Comparison of ENCODE assay signal across 9 mouse cellular contexts in genomic region chr1:155086893-155087292, GRCm38 (mm10). TPM values are rescaled to one million over a fixed set of nuclear protein-coding genes. Genes with fewer than 3 reads are reported as not detected.
A peak's percentile ranks its signal among the peaks of the same experiment; 100 is the strongest.
DNase-seq lines count a peak whose midpoint lies in the region; ATAC-seq and TF ChIP-seq lines count a peak whose summit lies in the region.
"Had no signal": no experiment of that assay in that cellular context is flagged by ENCODE, and none has a peak within 500 bp of the region (broad histone marks: within the 10 kb centered on the region; RNA-seq: fewer than 3 reads in every experiment).

No protein-coding gene starts in this region.

- H3K9me3 ChIP-seq in heart, embryonic 11.5 days (replicated peaks; ENCODE audit: control insufficient read depth, low read length), result no peaks in the 10 kb centered on the region
- H3K9me3 ChIP-seq in forebrain, embryonic 12.5 days, result no peaks in the 10 kb centered on the region
- no peaks in the 10 kb centered on the region for H3K9me3 ChIP-seq in limb, embryonic 14.5 days (ENCODE audit: control insufficient read depth, low read length)

- intact Hi-C loops in heart, postnatal 36 days (cut with DNase I), result no loop called here

- DNase-seq in heart, postnatal 36 days, result no peak
- DNase-seq in CD4-positive, CD25-positive, alpha-beta regulatory T cell, adult 2 months (ENCODE audit: low read depth, low spot score), result peak; percentile 68
- DNase-seq in limb, embryonic 14.5 days (ENCODE audit: low spot score), result no peak
- peak; percentile 49 for DNase-seq in thymus, postnatal 25 days
- DNase-seq in layer of hippocampus, adult 18-20 months (ENCODE audit: low spot score in 2 of 2), result no peak
- DNase-seq in cerebellum, adult 9-11 months, result no peak

- no peak for TF ChIP-seq POLR2A in limb, embryonic 14.5 days (IDR thresholded peaks at IDR 0.05; ENCODE audit: borderline replicate concordance, extremely low read depth, insufficient read depth, insufficient read length)

- H3K27me3 ChIP-seq in heart, embryonic 11.5 days (ENCODE audit: control insufficient read depth, insufficient read depth, low read length), result no peaks in the 10 kb centered on the region
- H3K27me3 ChIP-seq in forebrain, embryonic 12.5 days, result no peaks in the 10 kb centered on the region
- H3K27me3 ChIP-seq in limb, embryonic 14.5 days (ENCODE audit: control insufficient read depth, insufficient read depth, low read length), result no peaks in the 10 kb centered on the region
- H3K27me3 ChIP-seq: Patski had no signal

- H3K4me2 ChIP-seq in heart, embryonic 11.5 days, result peak overlapping the region; percentile 6; the same call in 1 of the 2 replicates
- H3K4me2 ChIP-seq in forebrain, embryonic 12.5 days, result peak overlapping the region; percentile 29
- H3K4me2 ChIP-seq in limb, embryonic 14.5 days (replicated peaks; ENCODE audit: low read depth, low read length, severe bottlenecking), result no peak overlapping the region

- WGBS in heart, embryonic 11.5 days (ENCODE audit: insufficient replicate concordance), result 7% methylated on average over 4 of the region's 4 CpGs
- WGBS in forebrain, embryonic 12.5 days, result 6% methylated on average over 4 of the region's 4 CpGs
- WGBS in limb, embryonic 14.5 days, result 11% methylated on average over 4 of the region's 4 CpGs

- H3K9ac ChIP-seq in heart, embryonic 11.5 days (ENCODE audit: low read depth, low read length), result no peak overlapping the region
- H3K9ac ChIP-seq in forebrain, embryonic 12.5 days, result no peak overlapping the region
- no peak overlapping the region for H3K9ac ChIP-seq in limb, embryonic 14.5 days (ENCODE audit: low read depth, low read length, severe bottlenecking)

- ATAC-seq in heart, embryonic 11.5 days (replicated peaks; ENCODE audit: insufficient number of reproducible peaks, low FRiP score, low TSS enrichment), result no peak
- ATAC-seq in forebrain, embryonic 12.5 days (ENCODE audit: low FRiP score), result no peak
- no peak for ATAC-seq in limb, embryonic 14.5 days (ENCODE audit: low FRiP score, low read depth)
- ATAC-seq: Patski had no signal

- H3K27ac ChIP-seq in heart, embryonic 11.5 days (ENCODE audit: low read depth, low read length), result peak overlapping the region; percentile 57
- peak overlapping the region; percentile 91 for H3K27ac ChIP-seq in forebrain, embryonic 12.5 days
- H3K27ac ChIP-seq in limb, embryonic 14.5 days (replicated peaks; ENCODE audit: low read depth, low read length), result peak overlapping the region; percentile 58; the same call in 1 of the 2 replicates

- H3K36me3 ChIP-seq in heart, embryonic 11.5 days (ENCODE audit: control insufficient read depth, insufficient read depth, low read length), result no peaks in the 10 kb centered on the region
- H3K36me3 ChIP-seq in forebrain, embryonic 12.5 days (replicated peaks), result no peaks in the 10 kb centered on the region
- no peaks in the 10 kb centered on the region for H3K36me3 ChIP-seq in limb, embryonic 14.5 days (ENCODE audit: control insufficient read depth, insufficient read depth, low read length)

- H3K4me1 ChIP-seq in heart, embryonic 11.5 days (ENCODE audit: control insufficient read depth, insufficient read depth, low read length), result peaks cover 50% of the 10 kb centered on the region
- peaks cover 61% of the 10 kb centered on the region for H3K4me1 ChIP-seq in forebrain, embryonic 12.5 days
- H3K4me1 ChIP-seq in limb, embryonic 14.5 days (ENCODE audit: control insufficient read depth, insufficient read depth, low read length), result peaks cover 67% of the 10 kb centered on the region

- no peak overlapping the region for H3K4me3 ChIP-seq in heart, embryonic 11.5 days (ENCODE audit: low read depth, low read length)
- no peak overlapping the region for H3K4me3 ChIP-seq in forebrain, embryonic 12.5 days (replicated peaks)
- no peak overlapping the region for H3K4me3 ChIP-seq in limb, embryonic 14.5 days (replicated peaks; ENCODE audit: low read length)

RNA-seq across cellular contexts. Expression of gene Ier5, which starts 12.5 kb away (rescaled TPM):
- polyA plus RNA-seq in heart, embryonic 11.5 days (2014; fragmentation: Nextera tagmentation; extraction: Ambion mirVana), result 7.3 and 7.7 TPM in 2 replicates
- total RNA-seq in heart, postnatal 36 days (2021), result 10 to 100 TPM; 13.2 to 15.5 TPM
- polyA plus RNA-seq in forebrain, embryonic 12.5 days (2016; fragmentation: Nextera tagmentation; extraction: Ambion mirVana), result 15.2 and 19.2 TPM in 2 replicates
- polyA plus RNA-seq in limb, embryonic 14.5 days (2012; rRNA removed), result 25.1 and 25.3 TPM in 2 replicates
- 13.6 and 16.2 TPM in 2 replicates for polyA plus RNA-seq in limb, embryonic 14.5 days (2014; fragmentation: Nextera tagmentation; extraction: Ambion mirVana)
- 10 to 100 TPM; 32.3 to 36.2 TPM for total RNA-seq in layer of hippocampus, adult 18-20 months (2021)

RNA-seq across cellular contexts. Expression of gene Mr1, which starts 59.7 kb away (rescaled TPM):
- polyA plus RNA-seq in heart, embryonic 11.5 days (2014; fragmentation: Nextera tagmentation; extraction: Ambion mirVana), result 2.3 and 3.8 TPM in 2 replicates
- 1 to 10 TPM; 6.4 to 8.5 TPM for total RNA-seq in heart, postnatal 36 days (2021)
- 0.85 and 1.3 TPM in 2 replicates for polyA plus RNA-seq in forebrain, embryonic 12.5 days (2016; fragmentation: Nextera tagmentation; extraction: Ambion mirVana)
- polyA plus RNA-seq in limb, embryonic 14.5 days (2012; rRNA removed), result 6.9 and 8.2 TPM in 2 replicates
- 10.5 TPM in 2 replicates for polyA plus RNA-seq in limb, embryonic 14.5 days (2014; fragmentation: Nextera tagmentation; extraction: Ambion mirVana)
- 1 to 10 TPM; 3.8 to 4.1 TPM for total RNA-seq in layer of hippocampus, adult 18-20 months (2021)

Comparison
In these comparisons a context has a peak if more than half of its experiments do, and no peak if none do; other contexts are left out.
1. DNase-seq: peak in CD4-positive, CD25-positive, alpha-beta regulatory T cell, adult 2 months (single experiment) and thymus, postnatal 25 days (single experiment); none in heart, postnatal 36 days (0 of 2), limb, embryonic 14.5 days (single experiment), layer of hippocampus, adult 18-20 months (0 of 2) and cerebellum, adult 9-11 months (single experiment).
2. Peak in every context shown above with its lines, with median percentiles within 50 percentile points of each other: H3K27ac ChIP-seq.